Mouse (Mus musculus) large intestine, adult 2 months (tissue): ENCODE data around the gene Celsr1. TPM values are rescaled to one million over a fixed set of nuclear protein-coding genes. Genes with fewer than 3 reads are reported as not detected.
A peak's percentile ranks its signal among the peaks of the same experiment; 100 is the strongest.
"Not testable (repeated sequence)": the region's sequence is repeated elsewhere in the genome, so short reads cannot be mapped to it uniquely, and the experiment has no call there.

Experiments
- DNase-seq: peaks from one replicate; pipeline ENCODE4 v3.0.0-alpha.2; 2012; ENCODE audit warnings: low read depth, low spot score
- WGBS: fragments of 180-500 bp; shearing (Covaris S2); methylation state at CpG from one replicate; pipeline ENCODE4 v1.1.7; 2018; 5-methylcytosine and 5-hydroxymethylcytosine counted together
- polyA plus RNA-seq: library from polyadenylated mRNA; depleted of rRNA; stranded (reverse); fragments of >200 nt; gene quantifications from 2 replicates; pipeline ENCODE4 v1.2.3, GENCODE M21; 2012

Gene Celsr1
- polyA plus RNA-seq, 1 experiment, result 7.2 TPM

DNA sequence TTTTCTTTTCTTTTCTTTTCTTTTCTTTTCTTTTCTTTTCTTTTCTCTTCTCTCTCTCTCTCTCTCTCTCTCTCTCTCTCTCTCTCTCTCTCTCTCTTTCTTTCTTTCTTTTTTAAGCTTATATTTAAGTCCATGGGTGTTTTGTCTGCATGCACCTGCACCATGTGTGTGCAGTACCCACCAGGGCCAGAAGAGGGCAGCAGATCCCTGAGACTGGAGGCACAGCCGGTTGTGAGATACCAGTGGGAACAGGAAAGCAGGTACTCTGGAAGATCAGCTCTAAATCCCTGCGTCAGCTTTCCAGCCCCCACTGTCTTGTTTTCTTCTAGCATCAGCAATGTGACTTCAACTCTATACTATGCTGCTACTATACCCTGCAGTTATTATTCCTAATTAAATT is 120.0 kb downstream of the Celsr1 start:
- no peak for DNase-seq
- WGBS, result 44% methylated on average over 2 of the region's 2 CpGs

DNA sequence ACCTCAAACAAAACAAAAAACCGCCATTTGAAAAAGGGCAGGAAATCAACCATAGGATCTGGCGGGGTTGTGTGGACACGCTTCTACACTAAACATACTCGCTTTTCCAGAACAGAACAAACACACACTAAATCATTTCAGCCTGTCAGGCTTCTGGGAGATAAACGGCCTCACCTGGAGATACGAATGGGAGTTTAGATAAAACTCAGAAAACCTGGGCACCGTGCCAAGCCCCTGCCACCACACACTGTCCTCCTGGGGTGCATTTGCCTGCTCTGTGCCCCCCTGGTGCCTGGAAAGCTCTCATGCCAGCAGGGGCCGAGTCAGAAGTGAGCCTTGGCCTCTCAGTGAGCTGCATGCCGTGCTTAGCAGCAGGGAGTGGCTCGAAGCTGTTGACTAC is 123.6 kb downstream of the Celsr1 start:
- 11% methylated on average over 10 of the region's 10 CpGs for WGBS
- no peak for DNase-seq

DNA sequence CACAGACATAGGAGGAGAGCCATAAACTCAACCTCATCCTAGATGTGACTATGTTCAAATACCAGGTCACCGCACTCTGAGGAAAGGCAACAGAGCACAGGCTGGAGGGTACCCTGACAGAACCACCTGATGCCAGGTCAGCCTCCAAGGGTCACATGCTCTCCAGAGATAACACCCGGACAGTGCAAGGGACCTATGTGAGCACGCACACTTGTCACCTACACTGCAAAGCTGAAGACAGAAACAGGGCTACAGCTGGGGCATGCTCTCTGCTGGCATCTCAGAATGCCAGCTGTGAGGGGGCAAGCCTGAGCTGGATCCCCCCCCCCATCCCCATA is 124.1 kb downstream of the Celsr1 start:
- DNase-seq, result no peak
- WGBS, result 33% methylated on average over 3 of the region's 3 CpGs

DNA sequence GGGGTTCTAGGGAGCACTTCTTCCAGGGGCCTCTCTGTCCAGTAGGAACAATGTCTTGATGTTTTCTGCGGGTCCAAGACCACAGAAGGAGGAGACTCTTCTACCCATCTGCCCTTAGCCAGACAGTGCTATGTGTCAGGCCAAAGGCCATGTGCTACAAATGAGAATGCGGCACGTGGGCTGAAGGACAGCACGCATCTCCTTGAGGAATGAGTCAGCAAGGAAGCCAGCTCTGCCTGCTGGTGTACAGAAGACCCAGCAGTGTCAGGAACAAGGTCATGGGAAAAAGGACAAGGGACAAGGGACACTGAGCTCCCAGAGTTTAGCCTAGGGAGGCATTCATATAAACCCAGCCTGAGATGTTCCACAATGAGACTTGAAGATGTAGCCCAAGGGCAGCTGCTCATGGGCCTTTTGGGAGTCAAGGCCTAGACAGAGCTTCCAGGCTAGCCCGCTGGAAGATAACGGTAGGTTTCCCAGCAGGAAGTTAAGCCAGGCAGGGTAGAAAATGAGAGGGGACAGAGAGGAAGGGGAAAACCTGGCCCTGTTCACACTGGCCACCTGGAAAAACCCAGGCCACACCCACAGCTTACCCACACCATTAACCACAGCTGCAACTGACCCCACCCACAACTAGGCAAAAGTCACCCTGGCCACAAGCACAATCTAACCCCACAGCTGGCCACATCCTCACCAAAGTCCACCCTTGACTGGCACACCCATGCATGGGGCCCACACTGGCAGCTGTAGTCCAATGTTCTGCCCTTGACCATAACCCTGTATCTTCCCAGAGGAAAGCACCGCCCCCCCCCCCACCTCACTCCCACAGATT is 124.7 kb downstream of the Celsr1 start:
- no peak for DNase-seq
- 53% methylated on average over 7 of the region's 7 CpGs for WGBS

DNA sequence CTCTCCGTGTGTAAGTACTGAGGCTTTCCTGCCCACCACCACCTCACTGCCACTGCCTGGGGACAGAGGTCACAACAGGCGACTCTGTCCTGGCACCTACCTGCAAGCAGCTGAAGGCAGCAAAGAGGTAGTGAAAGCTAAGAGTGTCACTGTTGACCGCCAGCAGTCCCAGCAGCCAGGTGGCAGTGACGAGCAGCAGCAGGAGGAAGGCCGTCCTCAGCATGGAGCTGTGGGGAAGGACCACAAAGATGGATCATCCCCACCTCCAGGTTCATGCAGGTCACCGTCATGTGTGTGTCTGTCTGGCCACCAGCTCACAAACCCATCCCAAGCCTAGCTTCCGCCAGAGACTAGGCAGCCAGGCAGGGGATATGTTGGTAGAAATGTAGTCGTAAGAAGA is 129.8 kb downstream of the Celsr1 start:
- WGBS, result 73% methylated on average over 8 of the region's 8 CpGs
- DNase-seq, result no peak

DNA sequence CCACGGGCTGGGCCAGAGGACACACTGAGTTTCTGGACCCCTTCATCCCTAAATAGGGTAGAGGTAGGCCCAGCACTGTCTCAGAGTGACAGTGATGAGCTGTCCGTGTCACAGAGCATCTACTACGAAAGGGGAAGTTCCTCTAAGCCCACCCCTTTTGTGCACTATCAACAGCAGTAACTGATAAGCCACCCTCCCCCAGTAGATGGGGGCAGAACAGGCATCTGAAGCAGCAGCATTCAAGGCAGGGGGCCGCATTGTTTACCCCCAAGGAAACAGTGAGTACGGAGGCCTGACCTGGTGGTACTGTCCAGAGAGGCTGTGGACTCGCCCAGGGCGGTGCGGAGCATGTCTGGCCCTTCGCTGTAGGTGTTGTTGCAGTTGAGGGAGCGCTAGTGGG is 131.1 kb downstream of the Celsr1 start:
- 90% methylated on average over 10 of the region's 10 CpGs for WGBS

DNA sequence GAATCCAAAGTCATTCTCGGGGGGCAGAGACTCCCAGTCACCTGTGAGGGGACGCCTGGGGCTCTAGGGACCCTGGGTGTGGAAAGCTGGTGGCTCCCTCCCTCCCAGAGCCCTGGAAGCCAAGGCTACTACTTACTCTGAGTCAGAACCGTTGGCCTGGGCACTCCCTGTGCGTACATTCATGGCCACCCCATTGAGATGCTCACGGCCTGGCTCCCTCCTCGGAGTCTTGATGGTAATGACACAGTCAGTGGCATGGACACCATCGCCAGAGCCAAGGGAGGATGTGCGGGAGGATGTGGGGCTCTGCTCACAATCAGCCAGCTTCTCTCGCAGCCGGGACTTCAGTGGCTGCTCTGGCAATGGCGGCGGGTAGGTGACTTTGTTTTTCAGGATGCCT is 132.8 kb downstream of the Celsr1 start:
- WGBS, result 82% methylated on average over 12 of the region's 12 CpGs

More for the DNA sequence above, 131.1 kb downstream of the Celsr1 start:
- DNase-seq, result no peak

DNA sequence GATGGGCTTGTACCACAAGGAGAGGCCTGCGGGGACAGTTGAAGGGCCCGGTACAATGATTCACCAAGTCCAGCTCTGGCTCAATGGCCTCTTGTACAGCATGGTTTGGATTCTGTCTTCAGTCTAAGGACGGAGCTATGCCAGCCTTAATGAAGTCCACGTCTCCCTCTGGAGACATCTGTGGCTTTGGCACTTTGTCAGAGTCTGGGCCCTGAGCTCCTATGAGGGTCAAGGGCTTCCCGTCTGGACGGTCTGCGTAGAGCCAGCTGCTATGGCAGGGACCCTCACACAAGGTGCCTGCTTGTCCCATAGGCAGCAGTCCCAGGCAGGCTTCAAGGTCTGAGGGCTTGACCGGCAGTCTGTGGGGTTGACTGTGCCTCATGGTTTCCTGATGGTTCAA is 133.3 kb downstream of the Celsr1 start:
- DNase-seq, result no peak
- 76% methylated on average over 8 of the region's 8 CpGs for WGBS

More for the DNA sequence above, 132.8 kb downstream of the Celsr1 start:
- no peak for DNase-seq

DNA sequence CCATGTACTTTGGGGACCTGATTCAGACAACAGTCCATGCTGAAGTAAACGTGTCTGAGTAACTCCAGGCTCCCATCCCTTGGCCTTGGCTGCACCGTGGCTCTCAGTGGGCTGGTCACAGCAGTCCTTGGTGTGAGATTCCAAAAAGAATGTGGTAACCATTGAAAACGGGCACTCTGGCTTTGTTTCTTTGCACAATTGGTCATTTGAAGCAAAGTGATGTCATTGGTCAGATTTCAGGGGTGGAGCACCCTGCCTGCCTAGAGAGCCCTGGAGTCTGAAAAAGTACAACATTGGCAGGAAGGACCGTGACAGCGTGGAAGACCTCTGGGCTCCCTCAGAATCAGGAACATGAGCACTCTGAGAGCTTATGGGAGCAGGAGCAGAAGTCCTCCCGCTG is 134.2 kb downstream of the Celsr1 start:
- DNase-seq, result no peak
- 75% methylated on average over 6 of the region's 6 CpGs for WGBS

DNA sequence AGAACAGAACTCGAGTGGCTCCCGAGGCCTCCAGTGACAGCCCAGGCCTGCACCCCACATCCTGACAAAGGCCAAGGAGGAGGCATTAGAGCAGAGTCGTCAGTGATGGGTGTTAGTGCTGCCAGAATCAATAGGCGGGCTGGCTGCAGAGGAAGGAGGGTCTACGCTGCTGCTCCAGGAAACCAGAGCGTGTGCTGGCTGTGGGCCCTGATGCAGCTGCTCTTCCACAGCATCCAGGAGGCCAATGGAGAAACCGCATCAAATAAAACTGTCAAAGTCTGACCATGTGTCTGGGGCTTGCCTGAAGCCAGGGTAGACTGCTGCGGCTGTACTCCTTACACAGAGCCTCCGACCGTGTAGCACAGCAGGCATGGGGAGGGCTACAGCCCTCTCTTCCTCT is 136.5 kb downstream of the Celsr1 start:
- 84% methylated on average over 10 of the region's 10 CpGs for WGBS
- no peak for DNase-seq

DNA sequence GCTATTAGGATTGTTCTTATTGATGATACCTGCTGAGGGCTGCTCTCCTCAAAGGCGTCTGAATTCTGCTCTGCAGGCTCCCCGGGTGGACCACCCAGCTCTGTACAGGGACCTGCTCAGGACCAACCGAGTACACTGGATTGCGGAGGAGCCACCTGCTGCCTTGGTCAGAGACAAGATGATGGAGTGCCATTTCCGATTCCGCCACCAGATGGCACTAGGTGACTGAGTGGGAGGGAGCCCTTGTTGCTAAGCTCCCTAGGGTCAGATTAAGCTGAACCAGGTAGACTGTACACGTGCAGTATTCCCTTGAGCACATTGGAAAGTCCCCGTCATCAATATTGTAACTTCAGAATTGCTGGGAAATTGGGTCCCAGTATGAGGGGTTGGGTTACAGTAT is 137.3 kb downstream of the Celsr1 start:
- WGBS, result 16% methylated on average over 8 of the region's 8 CpGs
- no peak for DNase-seq

DNA sequence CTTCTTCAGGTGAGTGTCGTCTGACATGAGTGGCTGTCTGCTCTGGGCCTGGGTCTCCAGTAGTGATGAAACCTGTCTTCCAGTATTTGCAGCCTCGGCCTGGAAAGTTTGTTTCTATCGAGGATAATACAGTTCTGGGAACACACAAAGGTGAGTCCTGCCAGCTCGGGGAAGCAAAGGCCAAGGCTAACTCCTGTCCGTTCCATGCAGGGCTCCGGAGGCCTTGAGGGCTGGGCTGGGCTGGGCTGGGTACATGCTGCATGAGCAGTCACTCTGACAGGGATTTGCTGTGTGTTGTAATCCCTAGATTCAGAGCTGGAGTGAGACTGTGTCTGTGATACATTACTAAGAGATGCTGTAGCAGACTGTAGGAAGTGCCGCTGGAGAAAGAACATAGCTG is 139.7 kb downstream of the Celsr1 start:
- 84% methylated on average over 7 of the region's 7 CpGs for WGBS
- DNase-seq, result no peak

DNA sequence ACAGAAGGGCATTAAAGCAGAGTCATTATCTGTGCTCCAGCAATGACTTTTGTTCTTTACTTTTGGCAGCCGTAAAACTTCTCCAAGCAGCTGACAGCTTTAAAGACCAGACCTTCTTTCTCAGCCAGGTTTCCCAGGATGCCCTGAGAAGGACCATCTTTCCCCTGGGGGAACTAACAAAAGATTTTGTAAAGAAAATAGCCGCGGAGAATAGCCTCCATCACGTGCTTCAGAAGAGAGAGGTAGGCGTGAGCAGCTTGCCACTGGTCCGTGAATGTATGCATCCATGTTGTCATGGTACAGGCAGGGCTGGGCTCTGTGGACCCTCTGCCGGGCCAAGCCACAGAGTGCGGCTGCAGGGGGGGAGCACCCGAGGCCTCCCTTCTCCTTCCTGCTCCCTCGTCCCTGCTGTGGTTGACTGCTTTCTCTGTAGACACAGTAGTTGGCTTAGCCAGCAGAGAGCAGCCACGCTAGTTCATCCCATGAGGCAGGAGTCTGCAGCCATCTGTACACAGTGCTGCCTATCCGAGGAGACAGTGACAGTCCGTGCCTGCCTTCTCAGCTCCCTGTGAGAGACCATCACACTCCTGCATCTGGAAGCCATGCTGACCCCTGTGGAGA is 141.0 kb downstream of the Celsr1 start:
- WGBS, result 74% methylated on average over 13 of the region's 13 CpGs
- DNase-seq, result no peak

DNA sequence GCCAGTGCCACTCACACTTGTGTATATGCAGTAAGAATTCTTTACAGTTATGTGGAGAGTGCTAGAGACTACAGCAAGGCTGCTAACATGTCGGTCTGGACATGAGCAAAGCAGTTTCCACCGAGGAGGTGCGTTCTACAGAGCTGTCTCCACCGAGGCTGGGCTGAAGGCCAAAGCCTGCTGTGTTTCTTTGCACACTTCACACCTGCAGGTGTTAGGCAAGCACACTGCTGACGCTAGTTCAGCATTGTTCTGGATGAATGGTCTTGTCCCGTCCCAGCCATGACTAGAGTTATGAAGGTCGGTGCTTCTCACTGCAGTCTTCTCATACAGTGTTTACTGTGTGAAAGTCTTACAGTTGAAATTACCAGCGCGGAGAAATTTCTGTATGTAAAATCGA is 141.6 kb downstream of the Celsr1 start:
- no peak for DNase-seq

DNA sequence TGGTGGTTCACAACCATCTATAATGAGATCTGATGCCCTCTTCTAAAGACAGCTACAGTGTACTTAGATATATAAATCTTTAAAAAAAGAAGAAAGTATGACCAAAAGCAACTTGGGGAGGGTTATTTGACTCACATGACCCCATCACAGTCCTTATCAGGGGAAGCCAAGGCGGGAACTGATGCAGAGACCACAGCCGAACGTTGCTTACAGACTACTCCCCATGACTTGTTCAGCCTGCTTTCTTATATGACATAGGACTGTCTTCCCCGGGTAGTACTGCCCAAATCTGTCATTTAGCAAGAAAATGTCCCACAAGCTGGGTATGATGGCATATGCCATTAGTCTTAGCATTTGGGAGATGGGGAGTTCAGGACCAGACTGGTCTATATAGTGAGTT is 144.3 kb downstream of the Celsr1 start:
- WGBS, result 91% methylated on average over 4 of the region's 4 CpGs
- no peak for DNase-seq

More for the DNA sequence above, 141.6 kb downstream of the Celsr1 start:
- 65% methylated on average over 10 of the region's 10 CpGs for WGBS

DNA sequence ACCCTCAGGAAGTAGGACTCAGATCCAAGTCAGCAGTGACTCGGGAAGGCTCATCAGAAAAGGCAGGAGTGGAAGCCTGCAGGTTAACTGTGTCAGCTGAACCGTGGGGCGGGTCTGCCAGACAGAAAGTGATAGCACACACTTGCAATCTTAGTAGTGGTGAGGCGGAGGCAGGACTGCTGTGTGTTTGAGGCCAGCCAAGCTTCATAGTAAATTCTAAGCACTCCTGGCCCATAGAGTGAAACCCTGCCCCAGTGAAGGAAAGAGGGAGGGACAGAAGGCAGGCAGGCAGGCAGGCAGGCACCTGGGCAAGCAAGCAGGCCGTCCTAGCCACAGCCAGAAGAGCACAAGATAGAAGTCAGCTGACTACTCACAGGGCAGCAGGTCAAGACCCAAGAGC is 148.0 kb downstream of the Celsr1 start:
- 80% methylated on average over 5 of the region's 5 CpGs for WGBS
- no peak for DNase-seq

DNA sequence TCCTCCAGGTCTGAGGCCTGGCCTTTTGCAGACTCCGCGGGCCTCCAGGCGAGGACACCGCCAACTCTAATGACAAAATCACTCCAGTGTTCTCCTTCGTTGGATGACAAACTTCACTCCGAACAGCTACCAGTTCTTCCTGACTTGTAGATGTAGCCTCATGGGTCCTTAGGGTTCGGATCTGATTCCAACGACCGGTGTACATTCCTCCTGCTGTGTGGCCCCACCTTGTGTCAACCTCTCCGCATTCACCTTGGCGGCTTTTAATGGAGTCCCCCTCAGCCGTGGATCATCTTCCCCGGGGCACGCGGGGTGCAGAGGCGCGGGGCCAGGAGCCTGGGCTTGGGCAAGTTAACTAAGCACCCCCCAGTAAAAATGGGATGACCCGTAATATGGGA is 154.1 kb downstream of the Celsr1 start:
- DNase-seq, result no peak
- WGBS, result under 1% methylated on average over 18 of the region's 18 CpGs

DNA sequence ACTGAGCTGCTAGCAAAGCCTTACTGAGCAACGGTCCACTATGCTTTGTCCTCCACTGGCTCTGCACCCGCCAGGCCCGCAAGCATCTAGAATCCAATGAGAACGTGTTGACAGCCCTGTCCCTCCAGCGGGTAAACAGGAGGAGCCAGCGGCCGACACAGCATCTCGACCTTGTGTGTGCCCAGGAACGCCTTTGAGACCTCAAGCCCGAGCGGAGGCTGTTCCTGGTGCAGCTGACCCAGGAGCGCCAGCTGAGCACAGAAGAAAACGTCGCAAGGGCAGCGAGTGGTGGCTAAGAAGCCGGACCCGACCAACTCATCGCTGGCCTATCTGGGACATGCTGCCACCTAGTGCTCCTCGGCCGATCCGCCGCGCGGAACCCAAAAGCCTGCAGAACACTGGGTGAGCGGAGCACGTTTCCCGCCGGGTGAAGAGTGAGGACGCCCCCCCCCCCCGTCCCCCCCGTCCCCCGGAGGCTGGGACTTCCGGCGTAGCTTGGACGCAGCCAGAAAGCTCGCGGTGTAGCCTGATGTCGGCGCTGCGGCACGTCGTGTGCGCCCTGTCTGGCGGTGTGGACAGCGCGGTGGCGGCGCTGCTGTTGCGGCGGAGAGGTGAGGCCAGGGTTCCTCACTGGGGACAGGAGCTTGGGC is 154.6 kb downstream of the Celsr1 start, which contains the start of gene Trmu:
Gene Trmu, plus strand, starts transcription at position 465 of the 650 bp plus-strand sequence.
- peak; percentile 55 for DNase-seq
- under 1% methylated on average over 49 of the region's 50 CpGs for WGBS

DNA sequence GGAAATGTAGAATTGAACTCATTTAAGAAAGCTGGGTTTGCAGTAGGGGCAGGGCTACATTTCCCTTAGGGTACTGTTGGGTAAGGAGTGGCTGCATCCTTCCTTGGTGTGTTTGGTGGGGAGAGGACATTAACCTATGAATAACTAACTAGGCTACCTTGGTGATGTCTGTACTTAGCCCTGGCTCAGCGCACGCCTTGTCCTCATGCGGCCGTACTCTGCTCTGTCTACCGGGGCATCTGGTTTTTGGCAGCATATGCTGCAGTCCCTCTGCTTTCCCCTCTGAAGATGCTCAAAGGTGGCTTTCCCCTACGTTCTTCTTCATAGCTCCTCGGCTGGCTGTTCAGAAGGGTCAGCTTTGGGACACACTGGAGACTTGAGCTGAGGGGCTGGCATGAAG is 156.2 kb downstream of the Celsr1 start:
- WGBS, result 95% methylated on average over 7 of the region's 7 CpGs
- no peak for DNase-seq

DNA sequence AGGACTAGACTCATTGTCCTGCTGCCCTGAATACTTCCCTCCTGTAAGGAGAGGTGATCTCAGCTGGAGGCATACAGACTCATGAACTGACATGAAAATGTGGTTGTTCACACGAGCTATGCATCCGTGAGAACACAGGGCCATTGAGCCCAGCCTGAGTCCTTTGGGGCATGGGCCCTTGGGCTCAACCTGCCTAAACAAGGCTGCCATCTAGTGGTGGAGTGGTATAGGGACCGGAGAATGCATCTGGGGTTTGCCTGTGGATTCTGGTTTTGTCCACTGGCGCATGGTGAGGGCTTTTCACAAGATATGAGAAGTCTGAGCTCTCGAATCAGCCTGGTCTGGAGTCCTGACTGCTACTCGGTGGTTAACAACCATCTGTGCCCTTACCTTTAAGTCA is 165.9 kb downstream of the Celsr1 start:
- 40% methylated on average over 6 of the region's 6 CpGs for WGBS
- no peak for DNase-seq

DNA sequence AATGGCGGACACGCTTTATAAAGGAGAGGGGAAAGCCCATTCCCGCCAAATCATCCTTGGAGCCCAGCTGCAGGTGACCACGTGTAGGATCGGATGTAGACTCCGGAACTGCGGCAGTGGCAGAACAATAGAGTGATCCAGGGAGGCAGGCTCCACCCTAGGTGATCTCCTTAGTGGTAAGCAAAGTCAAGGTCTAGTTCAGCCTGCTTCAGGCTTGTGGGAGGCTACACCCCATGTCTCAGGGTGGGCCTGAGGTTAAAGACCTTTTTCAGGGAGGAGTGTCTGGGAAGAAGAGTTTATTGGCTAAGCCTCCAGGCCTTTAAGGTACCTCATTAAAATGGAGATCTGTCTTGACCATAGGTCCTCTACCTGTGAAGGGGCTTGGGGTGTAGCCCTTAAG is 167.7 kb downstream of the Celsr1 start:
- DNase-seq, result not testable (repeated sequence)
- WGBS, result 89% methylated on average over 7 of the region's 7 CpGs
